Comparison of ENCODE assay signal across 8 mouse cellular contexts in genomic region chr17:47897956-47898752, GRCm38 (mm10). TPM values are rescaled to one million over a fixed set of nuclear protein-coding genes. Genes with fewer than 3 reads are reported as not detected.
DNase-seq lines count a peak whose midpoint lies in the region; ATAC-seq and TF ChIP-seq lines count a peak whose summit lies in the region.

No protein-coding gene starts in this region.

- no peaks in the 10 kb centered on the region for H3K27me3 ChIP-seq in intestine, embryonic 16.5 days (replicated peaks; ENCODE audit: control insufficient read depth, insufficient read depth, low read length)
- no peaks in the 10 kb centered on the region for H3K27me3 ChIP-seq in lung, embryonic 16.5 days (ENCODE audit: control insufficient read depth, insufficient read depth, low read depth, low read length)
- H3K27me3 ChIP-seq in stomach, postnatal 0 days (ENCODE audit: control insufficient read depth, insufficient read depth, low read length), result no peaks in the 10 kb centered on the region

- H3K4me3 ChIP-seq in intestine, embryonic 16.5 days (ENCODE audit: low read length), result no peak overlapping the region
- H3K4me3 ChIP-seq in lung, embryonic 16.5 days (ENCODE audit: low read length), result no peak overlapping the region
- H3K4me3 ChIP-seq in stomach, postnatal 0 days (ENCODE audit: low read depth, low read length), result no peak overlapping the region

- peak; percentile 82 for ATAC-seq in intestine, embryonic 16.5 days
- ATAC-seq in lung, embryonic 16.5 days (ENCODE audit: low read depth), result peak; percentile 90
- ATAC-seq in stomach, postnatal 0 days (ENCODE audit: low FRiP score, low TSS enrichment), result peak; percentile 50; the same call in 1 of the 2 replicates

- DNase-seq in embryo, embryonic 10.5 days (ENCODE audit: low spot score), result peak; percentile 96
- peak; percentile 62 for DNase-seq in gastrocnemius, postnatal 25 days
- peak; percentile 65 for DNase-seq in stomach, postnatal 0 days (ENCODE audit: low spot score)
- DNase-seq in thymus, postnatal 10 days (ENCODE audit: low spot score in 2 of 2), result no peak
- DNase-seq in layer of hippocampus, adult 8-10 months (ENCODE audit: low spot score in 2 of 2), result no peak
- no peak for DNase-seq in cerebellum, adult 8-10 months

- H3K4me2 ChIP-seq in intestine, embryonic 16.5 days (ENCODE audit: low read depth, low read length), result 0 out of 2 replicates have a peak overlapping the region, but pooled peaks have one; percentile 2
- peak overlapping the region; percentile 9; the same call in 1 of the 2 replicates for H3K4me2 ChIP-seq in lung, embryonic 16.5 days (ENCODE audit: low read depth, low read length)
- no peak overlapping the region for H3K4me2 ChIP-seq in stomach, postnatal 0 days (replicated peaks; ENCODE audit: low read depth)

- no peaks in the 10 kb centered on the region for H3K9me3 ChIP-seq in intestine, embryonic 16.5 days (ENCODE audit: control insufficient read depth, low read length)
- H3K9me3 ChIP-seq in lung, embryonic 16.5 days (ENCODE audit: control insufficient read depth, low read length), result no peaks in the 10 kb centered on the region
- H3K9me3 ChIP-seq in stomach, postnatal 0 days (ENCODE audit: control insufficient read depth, low read length), result no peaks in the 10 kb centered on the region

- no peak for TF ChIP-seq EP300 in stomach, postnatal 0 days (optimal IDR thresholded peaks at IDR 0.05)

- H3K27ac ChIP-seq in intestine, embryonic 16.5 days (ENCODE audit: low read length), result peak overlapping the region; percentile 39; the same call in 1 of the 2 replicates
- peak overlapping the region; percentile 48 for H3K27ac ChIP-seq in lung, embryonic 16.5 days (ENCODE audit: low read length)
- H3K27ac ChIP-seq in stomach, postnatal 0 days (replicated peaks), result peak overlapping the region; percentile 18; the same call in 1 of the 2 replicates

- peak overlapping the region; percentile 18; the same call in 1 of the 2 replicates for H3K9ac ChIP-seq in intestine, embryonic 16.5 days (ENCODE audit: low read depth, low read length)
- H3K9ac ChIP-seq in lung, embryonic 16.5 days (ENCODE audit: low read length), result no peak overlapping the region; the same call in 1 of the 2 replicates
- H3K9ac ChIP-seq in stomach, postnatal 0 days (ENCODE audit: low read length), result peak overlapping the region; percentile 23; the same call in 1 of the 2 replicates

- 16% methylated on average over 9 of the region's 9 CpGs for WGBS in intestine, embryonic 16.5 days
- 7% methylated on average over 9 of the region's 9 CpGs for WGBS in lung, embryonic 16.5 days
- 20% methylated on average over 9 of the region's 9 CpGs for WGBS in stomach, postnatal 0 days

- H3K4me1 ChIP-seq in intestine, embryonic 16.5 days (ENCODE audit: control insufficient read depth, insufficient read depth, low read length), result peaks cover 26% of the 10 kb centered on the region
- H3K4me1 ChIP-seq in lung, embryonic 16.5 days (replicated peaks; ENCODE audit: control insufficient read depth, insufficient read depth, low read length), result peaks cover 32% of the 10 kb centered on the region
- H3K4me1 ChIP-seq in stomach, postnatal 0 days (replicated peaks; ENCODE audit: control insufficient read depth, insufficient read depth), result peaks cover 9% of the 10 kb centered on the region

- peaks cover 20% of the 10 kb centered on the region for H3K36me3 ChIP-seq in intestine, embryonic 16.5 days (ENCODE audit: control insufficient read depth, insufficient read depth, low read length)
- H3K36me3 ChIP-seq in lung, embryonic 16.5 days (ENCODE audit: control insufficient read depth, insufficient read depth, low read length), result peaks cover 30% of the 10 kb centered on the region
- H3K36me3 ChIP-seq in stomach, postnatal 0 days (ENCODE audit: control insufficient read depth, insufficient read depth, low read length), result peaks cover 5% of the 10 kb centered on the region; the same call in 1 of the 2 replicates

- TF ChIP-seq CTCF in stomach, postnatal 0 days (IDR thresholded peaks at IDR 0.05; ENCODE audit: low read depth), result no peak

RNA-seq across cellular contexts. Expression of gene Foxp4, which starts 26.3 kb away (rescaled TPM):
- 1 to 10 TPM; 6.4 to 7.6 TPM for total RNA-seq in gastrocnemius, postnatal 25 days (2021)
- 12.5 and 13.6 TPM in 2 replicates for polyA plus RNA-seq in intestine, embryonic 16.5 days (2015; fragmentation: Nextera tagmentation; extraction: Ambion mirVana)
- 13.6 and 14.6 TPM in 2 replicates for polyA plus RNA-seq in lung, embryonic 16.5 days (2015; fragmentation: Nextera tagmentation; extraction: Ambion mirVana)
- 14.6 and 17.9 TPM in 2 replicates for polyA plus RNA-seq in stomach, postnatal 0 days (2015; fragmentation: Nextera tagmentation; extraction: Ambion mirVana)
- total RNA-seq in layer of hippocampus, adult 8-10 months (2022), result 10 to 100 TPM; 44.5 to 52.4 (median 49.1) TPM

Comparison
In these comparisons a context has a peak if more than half of its experiments do, and no peak if none do; other contexts are left out.
1. DNase-seq: peak in embryo, embryonic 10.5 days (single experiment), gastrocnemius, postnatal 25 days (single experiment) and stomach, postnatal 0 days (single experiment); none in thymus, postnatal 10 days (0 of 2), layer of hippocampus, adult 8-10 months (0 of 2) and cerebellum, adult 8-10 months (single experiment).
2. Peak in every context shown above with its lines, with median percentiles within 50 percentile points of each other: ATAC-seq and H3K27ac ChIP-seq.